Mouse (Mus musculus) CD4-positive, CD25-positive, alpha-beta regulatory T cell, adult 2 months (primary cell): Measurements from ENCODE around the gene 4930402F06Rik.

Experiments used
- DNase-seq: peaks from one replicate; pipeline ENCODE4 v3.0.0-alpha.2; 2012; ENCODE audit warnings: low read depth, low spot score

The 4930402F06Rik gene

GRCm38 (mm10) chr2:35397096-35397495 is at the start of gene 4930402F06Rik:
Gene 4930402F06Rik, minus strand, starts transcription at chr2:35397175.
- DNase-seq, result no peak

- DNase-seq, result peak; percentile 26
These were observed 49.3 kb upstream of the 4930402F06Rik start for GRCm38 (mm10) chr2:35446300-35446699.

GRCm38 (mm10) chr2:35445610-35446009 is 48.6 kb upstream of the 4930402F06Rik start:
- DNase-seq, result no peak

- DNase-seq, result no peak
These were observed 47.8 kb upstream of the 4930402F06Rik start for GRCm38 (mm10) chr2:35444764-35445262.

- no peak for DNase-seq
These were observed 47.2 kb upstream of the 4930402F06Rik start for GRCm38 (mm10) chr2:35443981-35444763.

- no peak for DNase-seq
These were observed 46.4 kb upstream of the 4930402F06Rik start for GRCm38 (mm10) chr2:35443325-35443724.

- DNase-seq, result no peak
These were observed 45.1 kb upstream of the 4930402F06Rik start for GRCm38 (mm10) chr2:35442079-35442478.

- no peak for DNase-seq
These were observed 44.4 kb upstream of the 4930402F06Rik start for GRCm38 (mm10) chr2:35441419-35441818.

GRCm38 (mm10) chr2:35440480-35440879 is 43.5 kb upstream of the 4930402F06Rik start:
- DNase-seq, result no peak

GRCm38 (mm10) chr2:35437796-35438195 is 40.8 kb upstream of the 4930402F06Rik start:
- no peak for DNase-seq

- no peak for DNase-seq
These were observed 37.7 kb upstream of the 4930402F06Rik start for GRCm38 (mm10) chr2:35434576-35435123.

GRCm38 (mm10) chr2:35433428-35433827 is 36.5 kb upstream of the 4930402F06Rik start:
- DNase-seq, result no peak

GRCm38 (mm10) chr2:35432472-35432871 is 35.5 kb upstream of the 4930402F06Rik start:
- DNase-seq, result no peak

- no peak for DNase-seq
These were observed 35.0 kb upstream of the 4930402F06Rik start for GRCm38 (mm10) chr2:35432011-35432410.

- no peak for DNase-seq
These were observed 33.8 kb upstream of the 4930402F06Rik start for GRCm38 (mm10) chr2:35430806-35431205.

- no peak for DNase-seq
These were observed 31.8 kb upstream of the 4930402F06Rik start for GRCm38 (mm10) chr2:35428615-35429300.

- DNase-seq, result no peak
These were observed 30.6 kb upstream of the 4930402F06Rik start for GRCm38 (mm10) chr2:35427559-35427958.

GRCm38 (mm10) chr2:35423711-35424339 is 26.9 kb upstream of the 4930402F06Rik start:
- peak; percentile 15 for DNase-seq

- peak; percentile 75 for DNase-seq
These were observed 25.4 kb upstream of the 4930402F06Rik start for GRCm38 (mm10) chr2:35422384-35422783.

GRCm38 (mm10) chr2:35420681-35421080 is 23.7 kb upstream of the 4930402F06Rik start:
- no peak for DNase-seq

GRCm38 (mm10) chr2:35419671-35420070 is 22.7 kb upstream of the 4930402F06Rik start:
- no peak for DNase-seq

GRCm38 (mm10) chr2:35419243-35419642 is 22.3 kb upstream of the 4930402F06Rik start:
- DNase-seq, result no peak
